Mouse (Mus musculus) heart, adult 9 months (tissue): Measurements from ENCODE around the gene Epn3.

Source experiments
- DNase-seq, 2 experiments: peaks; one replicate each; pipeline ENCODE4 v3.0.0; 2022; ENCODE audit warnings: low spot score in 2 of 2

The Epn3 gene

GRCm38 (mm10) chr11:94499661-94500152 lies at the start of gene Epn3:
Epn3 (minus strand) TSS chr11:94499974.
- DNase-seq = no peak

GRCm38 (mm10) chr11:94548888-94549690 lies 49.3 kb upstream of the Epn3 start, which contains the start of gene Rsad1:
Rsad1 (minus strand) TSS chr11:94549255.
- DNase-seq = peak; percentile 95 to 97

- peak; percentile 68 for DNase-seq
These were observed 48.4 kb upstream of the Epn3 start for GRCm38 (mm10) chr11:94548041-94548784.

GRCm38 (mm10) chr11:94547271-94547670 lies 47.5 kb upstream of the Epn3 start:
- DNase-seq = no peak

GRCm38 (mm10) chr11:94546381-94546780 lies 46.6 kb upstream of the Epn3 start:
- no peak for DNase-seq

- DNase-seq = no peak
These were observed 44.6 kb upstream of the Epn3 start for GRCm38 (mm10) chr11:94544422-94544821.

- peak; percentile 85 to 94 for DNase-seq
These were observed 44.2 kb upstream of the Epn3 start for GRCm38 (mm10) chr11:94543932-94544331.

GRCm38 (mm10) chr11:94543344-94543743 lies 43.6 kb upstream of the Epn3 start:
- no peak for DNase-seq

GRCm38 (mm10) chr11:94542400-94542799 lies 42.6 kb upstream of the Epn3 start:
- no peak for DNase-seq

GRCm38 (mm10) chr11:94539761-94540160 lies 40.0 kb upstream of the Epn3 start:
- no peak for DNase-seq

- no peak for DNase-seq
These were observed 39.0 kb upstream of the Epn3 start for GRCm38 (mm10) chr11:94538733-94539292.

GRCm38 (mm10) chr11:94533171-94533570 lies 33.4 kb upstream of the Epn3 start:
- DNase-seq = no peak

GRCm38 (mm10) chr11:94528879-94529278 lies 29.1 kb upstream of the Epn3 start:
- no peak for DNase-seq

GRCm38 (mm10) chr11:94526171-94526879 lies 26.6 kb upstream of the Epn3 start:
- DNase-seq = peak in 1 of 2 experiments; percentile 21

- peak; percentile 41 to 59 for DNase-seq
These were observed 21.6 kb upstream of the Epn3 start, which contains the start of gene Mycbpap for GRCm38 (mm10) chr11:94521219-94521843. Mycbpap (minus strand) TSS chr11:94521742.

- DNase-seq = no peak
These were observed 13.7 kb upstream of the Epn3 start for GRCm38 (mm10) chr11:94513452-94513851.

- no peak for DNase-seq
These were observed 9.2 kb upstream of the Epn3 start for GRCm38 (mm10) chr11:94508976-94509375.

GRCm38 (mm10) chr11:94501482-94501881 lies 1.7 kb upstream of the Epn3 start:
- no peak for DNase-seq

- no peak for DNase-seq
These were observed 588 bp upstream of the Epn3 start for GRCm38 (mm10) chr11:94500362-94500761.

GRCm38 (mm10) chr11:94499035-94499434 lies 739 bp downstream of the Epn3 start:
- no peak for DNase-seq
